Mouse (Mus musculus) ES-E14 (cell line): ENCODE measurements at regions not wholly inside any gene's neighbourhood (a gene's known extent, or its start where the extent isn't known, plus 50 kb on each side); places are given as distances from the start of the nearest gene placed in this dataset.

Experiments
- DNase-seq: peaks from one replicate; pipeline ENCODE4 v3.0.0-alpha.2; 2013; ENCODE audit warnings: low read depth, low spot score
- H3K27ac ChIP-seq: 2 replicates; pipeline ENCODE4 v1.5.1; 2012; ENCODE audit warnings: low read depth, mild to moderate bottlenecking, low read length, moderate library complexity, mixed read lengths; ENCODE audit not compliant: poor library complexity, insufficient read depth, severe bottlenecking
- H3K36me3 ChIP-seq: 2 replicates; pipeline ENCODE4 v1.6.1; 2012; ENCODE audit warnings: mild to moderate bottlenecking, low read length, moderate library complexity, mixed read lengths; ENCODE audit not compliant: control insufficient read depth, poor library complexity, insufficient read depth, severe bottlenecking
- H3K4me1 ChIP-seq, 2 experiments: fragments of 150-350 bp in 1 of 2; sonication (generic) in 1 of 2; 2 replicates each; pipeline ENCODE4 v1.6.1; 2012; ENCODE audit warnings: low read length in 2 of 2, mild to moderate bottlenecking in 1 of 2, mixed read lengths in 1 of 2; ENCODE audit not compliant: control insufficient read depth in 2 of 2, insufficient read depth in 2 of 2, poor library complexity in 1 of 2
- H3K4me3 ChIP-seq, 2 experiments: fragments of 150-350 bp in 1 of 2; sonication (generic) in 1 of 2; 2 replicates each; pipeline ENCODE4 v1.5.1; 2012; ENCODE audit warnings: low read length in 2 of 2, low read depth in 1 of 2, mild to moderate bottlenecking in 1 of 2, mixed read lengths in 1 of 2; ENCODE audit not compliant: insufficient read depth in 1 of 2, poor library complexity in 1 of 2, severe bottlenecking in 1 of 2
- H3K9ac ChIP-seq: 2 replicates; pipeline ENCODE4 v1.6.1; 2012; ENCODE audit warnings: low read depth, mild to moderate bottlenecking, low read length, mixed read lengths; ENCODE audit not compliant: poor library complexity, insufficient read depth, severe bottlenecking
- H3K9me3 ChIP-seq: fragments of 150-350 bp; sonication (generic); 2 replicates; pipeline ENCODE4 v1.6.1; 2012; ENCODE audit warnings: low read depth, mild to moderate bottlenecking, low read length; ENCODE audit not compliant: control insufficient read depth, insufficient read depth
- CHD2 ChIP-seq: IDR thresholded peaks from 2 replicates; pipeline ENCODE4 v1.6.1; 2014; ENCODE audit warnings: mild to moderate bottlenecking, low read depth, low read length, inconsistent platforms
- HCFC1 ChIP-seq: IDR thresholded peaks from 2 replicates; pipeline ENCODE4 v1.6.1; 2012; ENCODE audit warnings: low read length, inconsistent platforms, borderline replicate concordance; ENCODE audit not compliant: insufficient read depth
- MAFK ChIP-seq: IDR thresholded peaks from 2 replicates; pipeline ENCODE4 v1.6.1; 2014; ENCODE audit warnings: mild to moderate bottlenecking, low read depth, low read length, inconsistent platforms; ENCODE audit not compliant: insufficient read depth
- ZC3H11A ChIP-seq: IDR thresholded peaks from 2 replicates; pipeline ENCODE4 v1.6.1; 2012; ENCODE audit warnings: low read depth, mild to moderate bottlenecking, inconsistent platforms, low read length, borderline replicate concordance
- ZNF384 ChIP-seq: IDR thresholded peaks from 2 replicates; pipeline ENCODE4 v1.6.1; 2012; ENCODE audit warnings: low read depth, low read length, inconsistent platforms
- in situ Hi-C, 2 experiments: fragments of 600-800 bp; cut with MboI; formaldehyde crosslinking; loops; one replicate each; pipeline ENCODE4 v1.15.1; 2025; ENCODE audit warnings: low sequenced_read_pairs in 2 of 2, inconsistent platforms in 1 of 2; ENCODE audit not compliant: unreplicated experiment in 2 of 2

- DNase-seq: no peak
- TF ChIP-seq CHD2 (no peak), ZNF384 (no peak), ZC3H11A (no peak), MAFK (no peak), HCFC1 (no peak)
- Histone ChIP-seq H3K9ac (no peak overlapping the region), H3K4me3 (no peak overlapping the region), H3K27ac (no peak overlapping the region), H3K36me3 (no peaks in the 10 kb centered on the region), H3K9me3 (no peaks in the 10 kb centered on the region), H3K4me1 (no peaks in the 10 kb centered on the region)
- in situ Hi-C loops: no loop called here
Observed at GRCm38 (mm10) chr10:84088799-84089778, 351.3 kb downstream of the Nuak1 start.

GRCm38 (mm10) chr10:84093919-84094318, 346.5 kb downstream of the Nuak1 start:
- Histone ChIP-seq H3K27ac (no peak overlapping the region), H3K36me3 (no peaks in the 10 kb centered on the region), H3K4me1 (no peaks in the 10 kb centered on the region), H3K4me3 (no peak overlapping the region), H3K9ac (no peak overlapping the region), H3K9me3 (no peaks in the 10 kb centered on the region)
- in situ Hi-C loops: no loop called here
- DNase-seq: no peak
- TF ChIP-seq ZC3H11A: no peak
- no peak for TF ChIP-seq CHD2
- no peak for TF ChIP-seq ZNF384
- no peak for TF ChIP-seq MAFK
- TF ChIP-seq HCFC1: no peak

- no peak overlapping the region for H3K27ac ChIP-seq
- no peaks in the 10 kb centered on the region for H3K4me1 ChIP-seq
- peak; percentile 36 for DNase-seq
- no peaks in the 10 kb centered on the region for H3K36me3 ChIP-seq
- in situ Hi-C loops: no loop called here
- TF ChIP-seq MAFK (no peak), HCFC1 (no peak), ZC3H11A (no peak), ZNF384 (no peak), CHD2 (no peak)
- H3K9me3 ChIP-seq: no peaks in the 10 kb centered on the region
- H3K4me3 ChIP-seq: no peak overlapping the region
- no peak overlapping the region for H3K9ac ChIP-seq
Observed at GRCm38 (mm10) chr10:84097196-84097595, 343.2 kb downstream of the Nuak1 start.

- in situ Hi-C loops: no loop called here
- TF ChIP-seq HCFC1 (no peak), ZC3H11A (no peak), MAFK (no peak), ZNF384 (no peak), CHD2 (no peak)
- no peaks in the 10 kb centered on the region for H3K9me3 ChIP-seq
Observed at GRCm38 (mm10) chr10:84103985-84104384, 336.4 kb downstream of the Nuak1 start.

More at GRCm38 (mm10) chr10:84103985-84104384, 336.4 kb downstream of the Nuak1 start:
- H3K36me3 ChIP-seq: no peaks in the 10 kb centered on the region
- H3K4me3 ChIP-seq: no peak overlapping the region
- no peak for DNase-seq
- H3K27ac ChIP-seq: no peak overlapping the region
- H3K4me1 ChIP-seq: no peaks in the 10 kb centered on the region
- no peak overlapping the region for H3K9ac ChIP-seq
